Mouse (Mus musculus): ENCODE measurements around the gene Nkx2-3.

Gene Nkx2-3

DNA sequence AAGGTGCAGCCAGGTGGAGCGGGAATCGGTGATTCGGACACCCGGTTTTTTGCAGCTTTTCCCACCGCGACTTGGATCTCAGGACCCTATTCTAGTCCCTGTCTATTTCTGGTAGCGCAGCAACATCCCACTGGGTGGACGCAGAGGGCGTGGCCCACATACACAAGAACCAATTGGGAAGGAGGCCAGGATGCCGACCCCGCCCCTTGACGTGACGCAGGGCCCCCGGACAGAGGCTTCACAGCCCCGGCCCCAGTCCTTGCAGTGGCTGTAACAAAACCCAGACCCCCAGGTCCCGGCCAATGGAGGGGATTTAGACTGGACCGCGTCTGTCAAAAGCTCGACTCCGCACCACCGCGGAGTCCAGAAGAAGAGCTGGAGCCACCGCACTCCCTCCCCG, at the start of gene Nkx2-3:
TSS of gene Nkx2-3 (plus strand) at position 275 of the 400 bp plus-strand sequence.
- in situ Hi-C loops (cut with MboI, MseI) = no loop called here

DNA sequence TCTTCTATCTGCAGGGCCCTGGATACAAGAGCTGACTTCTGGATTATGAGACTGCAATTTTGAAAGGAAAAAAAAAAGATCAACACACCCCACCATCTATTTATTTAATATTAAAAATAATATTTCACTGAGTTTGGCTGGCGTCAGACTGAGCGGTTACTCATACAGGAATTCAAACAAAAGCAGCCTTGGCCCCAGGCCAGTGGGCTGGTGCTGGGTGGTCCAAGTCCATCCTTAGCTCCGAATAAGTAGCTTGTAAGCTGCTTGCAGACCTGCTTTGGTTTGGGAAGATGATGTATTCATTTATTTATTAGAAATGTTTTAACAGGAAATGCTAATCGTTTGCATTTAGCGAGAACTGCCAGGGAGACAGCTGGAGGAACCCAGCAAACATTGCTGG, 49.0 kb upstream of the Nkx2-3 start:
- in situ Hi-C loops (cut with MboI, MseI) = no loop called here

DNA sequence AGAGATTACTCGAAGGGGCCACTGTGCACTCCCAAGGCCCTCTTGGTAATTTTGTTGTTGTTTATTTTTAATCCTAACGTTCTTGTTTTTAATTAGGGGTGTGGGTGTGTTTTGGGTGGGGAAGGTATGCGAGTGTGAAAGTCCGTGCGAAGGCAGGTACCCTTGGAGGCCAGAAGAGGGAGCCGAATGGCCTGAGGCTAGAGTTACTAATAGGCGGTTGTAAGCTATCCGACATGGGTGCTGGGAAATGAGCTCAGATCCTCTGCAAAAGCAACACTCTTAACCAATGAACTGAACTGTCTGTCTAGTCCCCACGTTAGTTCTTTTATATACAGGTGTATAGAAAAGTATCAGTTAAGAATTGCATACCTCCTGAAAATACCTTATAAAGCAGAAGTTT, 43.8 kb upstream of the Nkx2-3 start:
- in situ Hi-C loops (cut with MboI, MseI) = loop anchor here in 1 of 2 experiments (5.0 kb wide), 1 partner anchor 36 kb away; no protein-coding TSS in a partner anchor

DNA sequence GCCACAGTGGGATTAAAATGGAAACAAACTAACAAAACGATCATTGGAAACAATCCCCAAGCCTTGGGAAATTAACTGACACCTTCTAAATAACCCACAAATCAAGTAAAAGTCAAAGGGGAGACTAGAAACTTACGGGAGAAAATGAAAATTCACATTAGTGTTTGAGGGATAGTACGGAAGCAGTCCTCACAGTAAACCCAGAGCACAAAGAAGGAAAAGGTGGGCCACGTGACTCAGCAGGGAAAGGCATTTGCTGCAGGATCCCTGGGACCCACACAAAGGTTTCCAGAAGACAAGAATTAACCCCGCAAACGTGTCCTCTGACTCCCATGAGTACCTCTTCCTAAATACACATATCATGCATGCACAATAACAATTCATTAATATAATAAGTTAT, 43.0 kb upstream of the Nkx2-3 start:
- in situ Hi-C loops (cut with MboI, MseI) = loop anchor here in 1 of 2 experiments (5.0 kb wide), 1 partner anchor 37 kb away; no protein-coding TSS in a partner anchor

DNA sequence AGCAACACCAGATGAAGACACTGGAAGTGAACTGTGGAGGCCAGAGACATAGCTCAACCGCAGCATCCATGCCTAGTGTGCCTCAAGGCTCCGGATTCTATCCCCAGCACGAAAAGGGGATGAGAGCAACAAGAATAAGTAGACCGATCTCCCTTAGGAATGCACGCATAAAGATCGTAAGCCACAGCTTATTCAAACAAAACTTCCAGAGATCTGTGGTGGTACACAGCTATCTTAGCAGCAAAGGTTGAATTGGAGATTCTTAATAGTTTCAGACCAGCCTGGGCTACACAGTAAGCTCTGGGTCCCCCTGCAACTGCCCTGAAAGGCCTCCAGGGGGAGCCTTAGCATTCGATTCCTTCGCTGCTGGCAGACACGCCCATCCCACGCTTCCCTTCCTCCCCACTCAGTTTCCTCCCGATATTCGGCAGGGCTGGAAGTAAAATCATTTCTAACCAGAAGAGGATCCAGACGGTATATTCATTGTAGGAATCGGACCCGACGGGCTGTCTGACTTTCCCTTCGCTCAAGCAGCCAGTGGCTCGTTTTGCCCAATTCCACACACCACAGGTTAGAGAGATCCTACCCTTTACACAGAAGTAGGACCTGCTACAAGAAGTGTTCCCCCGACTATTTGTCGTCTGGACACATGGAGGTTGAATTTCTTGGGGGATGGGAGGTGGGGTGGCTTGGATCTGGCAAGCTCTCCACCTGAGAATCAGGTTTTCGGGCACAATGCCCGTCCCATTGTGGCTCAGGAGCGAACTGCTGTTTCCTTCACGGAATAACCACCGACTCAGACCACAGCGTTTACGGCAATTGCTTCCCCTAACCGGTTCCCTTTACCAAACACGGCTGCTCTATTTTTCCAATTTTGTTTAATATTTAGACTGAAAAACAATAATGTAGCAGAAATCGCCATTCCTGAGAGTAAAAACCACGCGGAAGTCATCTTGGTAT, 41.0 kb upstream of the Nkx2-3 start:
- in situ Hi-C loops (cut with MboI, MseI) = no loop called here

DNA sequence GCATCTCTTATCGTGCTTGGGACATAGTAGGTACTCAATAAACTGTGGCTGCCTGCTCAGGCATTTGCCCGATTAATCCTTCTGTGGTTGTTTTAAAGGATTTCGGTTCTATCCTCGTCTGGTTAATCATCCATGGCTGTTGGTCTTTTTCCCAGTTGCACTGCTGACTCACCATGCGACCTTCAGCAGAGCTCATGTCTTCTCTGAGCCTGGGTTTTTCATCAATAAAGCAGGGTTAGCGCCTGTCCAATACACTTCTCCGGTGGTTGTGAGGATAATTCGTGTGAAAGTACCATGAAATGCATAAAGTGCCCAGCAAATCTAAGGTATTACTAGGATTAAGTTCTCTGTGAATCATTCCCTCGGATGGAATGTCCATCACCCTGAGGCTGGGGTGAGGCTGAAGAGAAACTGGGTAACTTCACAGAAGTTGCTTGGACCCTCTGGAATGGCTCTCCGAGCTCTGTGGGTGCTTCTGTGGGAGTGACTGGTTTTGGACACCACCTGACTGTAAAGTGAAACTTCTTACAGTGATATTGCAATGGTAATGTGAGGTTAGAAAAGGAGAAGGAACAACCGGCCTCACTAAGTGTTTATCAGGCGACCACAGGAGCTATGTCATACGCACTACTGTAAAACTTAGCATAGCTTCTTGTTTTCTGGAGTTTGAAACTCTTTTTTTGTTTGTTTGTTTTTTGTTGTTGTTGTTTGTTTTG, 32.9 kb upstream of the Nkx2-3 start:
- in situ Hi-C loops (cut with MboI, MseI) = no loop called here

DNA sequence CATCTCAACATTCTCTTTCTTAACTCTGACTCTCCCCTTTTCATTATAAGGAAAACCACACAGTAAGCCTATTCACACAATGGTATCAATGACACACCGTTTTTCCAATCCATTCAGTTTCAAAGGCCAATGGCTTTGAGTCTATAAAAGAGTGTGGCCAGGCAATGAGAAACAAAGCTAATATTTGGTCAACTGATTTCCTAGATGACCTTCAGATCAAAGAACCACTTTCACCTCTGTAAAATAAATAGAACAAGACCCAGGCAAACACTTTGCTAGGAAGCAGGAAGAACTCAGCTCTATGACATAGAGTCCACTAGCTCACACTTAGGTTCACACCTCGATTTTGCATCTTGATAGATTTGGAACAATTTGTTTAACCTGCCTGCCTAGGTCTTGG, 30.9 kb upstream of the Nkx2-3 start:
- in situ Hi-C loops (cut with MboI, MseI) = no loop called here

DNA sequence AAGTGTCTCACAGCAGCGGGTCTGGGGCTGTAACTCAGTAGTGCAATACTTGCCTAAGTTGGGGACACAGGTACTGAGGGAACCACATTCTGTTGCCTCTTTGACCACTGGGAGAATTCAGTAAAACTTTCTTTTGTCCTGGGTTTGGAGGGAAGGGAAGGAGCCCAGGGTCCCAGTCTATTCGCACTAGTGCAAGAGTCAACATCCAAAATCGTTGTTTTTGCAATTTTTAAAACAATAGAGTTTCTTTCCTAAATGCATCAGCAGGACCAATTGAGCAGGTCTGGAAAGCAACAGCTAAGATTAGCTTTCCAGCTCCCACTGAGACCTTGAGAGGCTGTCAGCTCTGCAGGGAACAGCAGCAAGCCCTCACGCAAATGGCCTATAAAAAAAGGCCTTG, 28.9 kb upstream of the Nkx2-3 start:
- in situ Hi-C loops (cut with MboI, MseI) = no loop called here

DNA sequence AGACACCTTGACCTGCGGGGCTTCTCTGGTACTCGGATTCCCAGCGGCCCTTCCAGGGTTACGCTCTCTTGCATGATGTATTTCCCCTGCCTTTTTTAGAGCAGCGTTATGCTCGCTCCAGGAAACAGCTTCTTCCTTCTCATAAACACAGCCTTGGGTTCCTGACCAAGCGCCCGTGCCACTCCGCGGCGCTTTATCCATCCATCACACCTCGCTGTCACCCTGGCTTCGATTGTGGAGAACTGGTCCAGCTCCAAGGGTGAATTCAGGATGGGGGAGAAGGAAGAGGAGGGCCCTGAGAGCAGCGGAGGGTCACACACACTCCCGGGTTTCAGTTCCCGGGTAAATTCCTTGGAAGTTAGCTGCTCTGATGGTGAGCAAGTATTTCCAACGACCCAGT, 28.5 kb upstream of the Nkx2-3 start:
- in situ Hi-C loops (cut with MboI, MseI) = no loop called here

DNA sequence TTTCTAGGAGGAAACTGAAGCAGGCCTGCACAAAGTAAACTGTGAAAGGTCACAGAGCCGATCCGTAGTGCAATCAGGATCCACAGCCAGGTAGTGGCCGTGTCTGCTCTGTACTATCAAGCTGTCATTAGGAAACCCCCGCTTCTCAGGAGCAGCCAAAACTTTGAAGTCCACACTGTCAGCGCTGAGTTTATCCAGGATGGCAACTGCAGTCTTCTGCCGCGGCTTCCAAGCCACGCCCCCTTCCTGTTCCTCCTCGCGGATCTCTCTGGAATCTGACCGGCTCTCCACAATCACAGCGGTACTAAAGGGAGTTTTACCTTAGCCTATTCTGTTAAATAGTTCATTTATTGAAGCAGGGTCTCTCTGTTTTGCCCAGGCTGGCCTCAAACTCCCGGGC, 27.3 kb upstream of the Nkx2-3 start:
- in situ Hi-C loops (cut with MboI, MseI) = no loop called here

DNA sequence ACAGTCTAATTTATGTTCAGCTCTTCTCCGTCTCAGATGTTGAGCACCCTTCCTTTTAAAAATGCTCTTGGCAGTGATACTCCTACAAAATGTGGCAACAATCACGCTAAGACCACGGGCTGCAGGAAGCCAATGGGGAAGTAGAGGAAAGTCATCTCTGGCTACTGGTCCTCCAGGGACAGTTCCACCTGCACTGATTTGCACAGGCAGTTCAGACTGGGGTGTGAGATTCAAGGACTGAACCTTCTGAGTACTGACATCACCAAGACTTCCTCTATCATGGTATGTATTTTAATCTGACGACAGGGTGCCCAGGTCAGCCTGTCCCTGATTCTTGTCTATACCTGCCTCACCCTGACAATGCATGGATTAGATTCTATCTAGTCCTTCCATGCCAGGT, 20.1 kb upstream of the Nkx2-3 start:
- in situ Hi-C loops (cut with MboI, MseI) = no loop called here

DNA sequence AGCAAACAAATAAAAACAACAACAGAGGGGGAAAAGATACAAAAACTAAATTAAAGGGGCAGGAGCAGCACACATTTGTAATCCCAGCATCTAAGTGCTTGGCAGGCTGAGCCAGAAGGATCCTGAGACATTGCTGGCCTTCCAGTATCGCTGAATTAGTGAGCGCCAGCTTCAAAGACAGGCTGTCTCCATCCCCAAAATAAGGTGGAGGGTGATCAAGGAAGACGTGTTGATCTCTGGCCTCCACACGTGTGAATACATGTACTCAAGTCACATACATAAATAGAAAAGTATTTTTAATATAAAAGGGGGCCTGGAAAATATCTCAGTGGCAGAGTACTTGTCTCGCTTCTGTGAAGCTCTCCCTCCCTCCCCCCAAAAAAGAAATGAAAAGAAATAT, 15.1 kb upstream of the Nkx2-3 start:
- in situ Hi-C loops (cut with MboI, MseI) = no loop called here

DNA sequence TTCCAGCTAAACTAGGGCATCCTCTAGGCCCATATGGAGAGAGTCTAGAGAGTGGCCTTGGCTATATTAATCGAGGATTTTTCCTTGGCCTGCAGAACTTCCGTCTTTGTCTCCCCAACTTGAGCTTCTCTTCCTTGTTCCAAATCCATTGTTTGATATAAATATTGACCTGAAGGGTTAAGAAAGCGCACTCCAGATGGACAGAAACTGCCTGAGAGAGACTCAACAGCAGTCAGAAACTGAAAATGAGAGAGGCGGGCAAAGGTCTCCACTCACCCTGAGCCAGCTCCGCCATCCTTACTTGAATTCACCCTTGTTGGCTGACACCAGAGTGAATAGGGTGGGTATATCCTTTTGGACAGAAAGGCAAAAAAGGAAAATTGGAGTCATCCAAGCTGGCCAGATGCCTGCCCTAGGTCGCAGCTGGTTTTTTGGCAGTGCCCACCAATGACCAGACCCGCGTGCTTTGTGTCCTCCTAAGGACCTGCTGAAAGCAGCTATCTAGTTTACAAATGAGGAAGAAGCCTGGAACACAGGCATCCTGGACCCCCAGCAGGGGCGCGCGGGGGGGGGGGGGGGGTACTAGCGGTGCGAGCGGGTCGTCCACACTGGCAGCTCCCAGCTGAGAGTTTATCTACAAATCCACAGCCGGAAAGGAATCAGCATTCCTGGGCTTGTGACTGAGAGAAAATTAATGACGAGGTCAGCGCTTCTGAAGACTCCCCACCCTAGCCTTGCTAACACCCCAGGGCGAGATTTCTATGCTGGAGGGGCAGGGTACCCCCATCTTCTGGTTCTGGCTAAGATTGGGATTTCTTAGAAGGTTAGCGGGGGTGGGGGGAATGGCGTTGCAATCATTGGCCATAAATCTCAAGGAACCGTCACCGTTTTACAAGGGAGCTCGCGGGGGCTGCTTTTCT, 13.1 kb upstream of the Nkx2-3 start:
- in situ Hi-C loops (cut with MboI, MseI) = no loop called here

DNA sequence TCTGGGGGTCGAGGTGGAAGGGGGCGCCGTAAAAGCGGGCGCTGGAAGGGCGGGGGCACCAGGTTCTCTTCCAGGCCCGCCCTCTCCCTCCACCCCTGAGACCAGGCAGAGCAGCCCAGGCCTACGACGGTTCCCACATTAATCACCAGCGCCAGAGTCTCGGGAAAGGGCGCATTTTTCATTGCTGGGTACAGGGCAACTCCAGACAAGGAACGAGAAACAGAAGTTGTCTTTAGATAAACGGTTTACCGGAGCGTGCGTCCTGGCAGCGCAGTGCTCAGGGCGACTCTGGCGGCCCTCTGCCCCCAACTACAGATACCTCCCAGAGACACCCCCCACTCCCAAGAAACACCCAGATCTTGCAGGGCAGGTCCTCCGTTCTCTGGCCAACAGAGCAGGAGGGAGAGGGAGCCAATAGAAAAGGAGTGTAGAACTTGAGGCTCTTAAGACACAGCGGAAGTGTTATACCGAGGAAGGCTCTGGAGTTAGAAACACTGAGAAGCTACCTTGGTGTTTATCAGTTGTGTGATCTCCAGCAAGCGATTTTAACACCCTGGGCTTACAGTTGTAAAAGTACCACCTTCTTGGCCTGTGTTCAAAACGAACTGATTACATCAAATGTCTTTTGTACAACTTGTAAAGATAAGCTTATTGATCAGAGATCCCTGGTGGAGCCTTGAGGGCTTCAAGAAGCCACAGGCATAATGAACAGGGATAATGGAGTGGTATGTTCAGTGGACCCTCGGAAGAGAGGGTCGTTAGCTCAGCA, 12.2 kb upstream of the Nkx2-3 start:
- in situ Hi-C loops (cut with MboI, MseI) = no loop called here

DNA sequence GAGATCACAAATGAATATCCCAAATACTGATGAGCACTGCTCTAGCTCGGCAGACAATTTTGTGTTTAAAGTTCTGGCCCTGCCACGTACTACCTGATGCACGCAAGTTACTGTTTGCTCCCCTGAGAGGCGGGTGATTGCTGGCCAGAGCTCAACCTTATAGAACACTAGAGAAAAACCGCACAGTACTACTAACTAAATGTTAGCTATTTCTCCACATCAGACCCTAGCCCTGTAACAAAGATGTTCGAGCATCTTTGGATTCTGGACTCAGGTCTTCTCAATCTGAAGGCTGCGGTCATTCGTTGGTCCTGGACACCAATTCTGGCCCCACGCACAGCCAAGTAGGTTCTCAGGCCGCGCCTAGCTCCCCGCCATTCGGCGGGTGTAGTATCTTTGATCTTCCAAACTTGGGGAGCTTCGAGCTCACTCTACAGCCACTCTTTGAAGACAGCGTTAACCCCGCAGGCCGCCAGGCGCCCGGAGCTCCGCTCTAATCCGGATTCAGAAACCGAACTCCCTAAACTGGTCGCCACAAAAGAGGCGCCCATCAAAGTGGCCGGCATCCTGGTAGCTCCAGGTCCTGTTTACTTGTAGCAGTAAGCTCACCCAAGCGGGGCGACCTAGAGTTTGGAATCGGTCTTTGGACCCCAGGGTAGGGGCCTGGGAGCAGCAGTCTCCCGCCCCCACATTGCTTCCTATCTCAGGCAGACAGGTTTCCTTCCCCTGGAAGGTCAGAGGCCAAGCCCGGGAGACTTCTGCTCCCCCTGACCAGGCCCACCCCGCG, 11.4 kb upstream of the Nkx2-3 start:
- in situ Hi-C loops (cut with MboI, MseI) = no loop called here

DNA sequence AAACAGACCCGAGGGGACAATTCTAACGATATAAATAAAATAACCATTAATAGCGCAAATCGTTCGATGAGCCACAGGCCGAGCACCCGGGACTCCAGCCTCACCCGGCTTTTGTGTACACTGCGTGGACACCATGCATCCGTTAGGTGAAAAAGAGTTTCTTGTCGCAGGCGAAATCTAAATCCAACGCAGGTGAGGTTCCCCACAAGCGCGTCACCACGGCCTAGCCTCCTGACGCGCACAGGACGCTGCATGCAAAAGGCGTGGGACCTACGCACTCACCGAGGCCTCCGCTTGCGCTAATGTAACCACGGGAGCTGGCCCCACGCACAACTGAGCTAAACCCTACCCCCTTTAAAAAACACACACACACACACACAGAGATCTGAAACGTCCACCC, 10.7 kb upstream of the Nkx2-3 start:
- in situ Hi-C loops (cut with MboI, MseI) = no loop called here

DNA sequence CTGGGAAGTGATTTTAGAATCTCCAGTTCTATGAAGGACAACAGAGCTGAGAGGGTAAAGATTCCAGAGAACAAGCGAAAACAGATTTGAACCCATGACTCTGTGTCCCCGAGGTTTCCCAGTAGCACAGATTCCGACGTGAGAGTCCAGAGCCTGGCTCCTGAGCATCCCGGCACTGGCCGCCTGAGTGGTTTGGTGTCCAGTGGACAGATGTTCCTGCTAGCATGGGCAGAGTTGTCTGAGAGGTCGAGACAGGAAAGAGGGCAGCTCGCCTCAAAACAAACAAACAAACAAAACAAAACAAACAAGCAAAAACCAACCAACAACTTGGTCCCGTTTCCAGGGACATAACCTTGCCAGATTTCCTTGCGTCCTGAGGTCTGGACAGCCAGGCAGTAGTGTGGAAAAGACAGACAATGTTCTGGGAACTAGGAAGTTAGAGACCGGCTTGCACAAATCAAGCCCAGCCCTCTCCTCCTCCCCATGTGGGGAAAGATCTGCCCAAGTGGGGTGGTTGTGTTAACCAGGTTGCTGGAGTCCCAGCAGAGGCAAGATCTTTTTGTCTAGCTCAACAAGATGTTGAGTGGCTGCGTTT, 10.0 kb upstream of the Nkx2-3 start:
- in situ Hi-C loops (cut with MboI, MseI) = no loop called here

DNA sequence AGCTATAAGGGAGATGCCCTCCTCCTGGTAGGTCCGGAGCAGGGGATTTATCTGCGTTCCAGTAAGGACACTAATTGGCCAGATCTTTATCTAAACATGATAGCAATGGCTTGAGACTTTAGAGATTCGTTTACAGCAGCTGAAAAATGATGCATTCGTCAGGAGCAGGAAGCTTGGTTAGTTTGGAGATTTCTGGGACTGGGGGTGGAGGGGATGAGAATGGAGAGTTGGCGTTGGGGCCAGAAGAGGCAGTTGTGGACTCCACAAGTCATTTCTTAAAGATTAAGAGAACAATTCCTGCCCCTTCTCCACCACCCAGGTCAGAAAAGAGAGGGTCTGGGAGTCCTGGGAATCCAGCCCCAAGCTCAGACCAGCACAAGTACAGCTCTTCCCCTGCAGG, 8.6 kb upstream of the Nkx2-3 start:
- in situ Hi-C loops (cut with MboI, MseI) = no loop called here

DNA sequence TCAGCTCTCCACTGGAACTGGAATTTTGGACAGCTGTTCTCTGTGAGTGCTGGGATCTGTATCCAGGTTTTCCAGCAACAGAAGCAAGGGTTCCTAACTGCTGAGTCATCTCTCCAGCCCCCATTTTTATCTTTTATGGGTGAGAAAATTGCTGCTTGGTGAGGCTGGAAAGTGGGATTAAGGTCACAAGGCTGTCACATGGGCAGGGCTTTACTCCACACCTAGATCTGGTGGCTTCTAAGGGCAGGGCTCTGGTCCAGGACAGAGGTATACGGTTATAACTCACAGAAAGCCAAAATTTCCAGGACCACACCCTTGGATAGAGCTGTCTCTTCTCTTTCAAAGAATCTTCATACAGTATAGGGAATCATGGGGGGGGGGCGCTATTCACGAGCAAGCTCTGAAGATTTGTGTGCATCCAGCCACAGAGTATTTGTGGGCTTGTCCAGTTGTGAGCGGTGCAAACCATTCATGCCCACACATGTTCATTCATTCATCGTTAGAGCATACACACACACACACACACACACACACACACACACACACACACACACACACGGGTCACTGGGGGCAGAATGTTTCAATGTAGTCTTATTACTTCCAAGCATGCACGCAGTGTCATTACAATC, 7.5 kb upstream of the Nkx2-3 start:
- in situ Hi-C loops (cut with MboI, MseI) = no loop called here

Measured in T-helper 17 cell (primary cell).